Mouse (Mus musculus) heart, adult 11 months (tissue): Measurements from ENCODE around the gene Nrg4.
A peak's percentile ranks its signal among the peaks of the same experiment; 100 is the strongest.

ENCODE experiments used
- DNase-seq: peaks from one replicate; pipeline ENCODE4 v3.0.0; 2022

Nrg4 gene

DNA sequence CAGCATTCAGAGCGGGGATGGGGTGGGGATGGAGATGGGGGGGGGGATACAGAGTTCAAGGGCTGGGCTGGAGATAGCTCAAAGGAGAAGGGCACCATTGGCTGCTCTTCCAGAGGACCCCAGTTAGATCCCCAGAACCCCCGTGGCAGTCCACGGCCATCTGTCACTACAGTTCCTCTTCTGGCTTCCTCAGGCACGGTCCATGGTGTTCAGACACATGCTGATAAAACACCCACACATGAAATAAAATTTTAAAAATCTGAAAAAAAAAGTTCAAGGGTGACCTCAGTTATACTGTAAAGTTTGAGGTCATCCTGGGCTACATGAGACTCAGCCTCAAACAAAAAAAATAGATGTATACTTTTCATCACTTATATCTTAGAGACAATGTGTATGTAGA lies 78.2 kb downstream of the Nrg4 start:
- peak; percentile 89 for DNase-seq

DNA sequence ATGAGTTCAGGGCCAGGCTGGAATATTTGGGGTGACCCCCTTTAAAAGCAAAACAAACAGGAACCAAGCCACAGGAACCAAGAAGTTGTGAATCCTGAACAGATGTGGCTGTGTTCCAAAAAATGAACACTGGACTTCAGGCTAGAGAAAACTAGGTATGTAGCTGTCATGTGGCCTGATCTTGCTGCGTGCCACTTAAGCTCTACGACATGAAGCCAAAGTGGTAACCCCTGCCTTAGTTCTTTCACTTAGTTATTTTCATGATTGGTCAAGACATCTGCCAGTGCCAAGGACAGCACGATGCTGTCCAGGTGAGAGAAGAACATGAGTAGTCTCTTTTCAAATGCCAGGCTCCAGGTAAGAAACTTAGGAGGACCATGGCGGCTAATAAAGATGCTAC lies 79.7 kb downstream of the Nrg4 start:
- DNase-seq: no peak

DNA sequence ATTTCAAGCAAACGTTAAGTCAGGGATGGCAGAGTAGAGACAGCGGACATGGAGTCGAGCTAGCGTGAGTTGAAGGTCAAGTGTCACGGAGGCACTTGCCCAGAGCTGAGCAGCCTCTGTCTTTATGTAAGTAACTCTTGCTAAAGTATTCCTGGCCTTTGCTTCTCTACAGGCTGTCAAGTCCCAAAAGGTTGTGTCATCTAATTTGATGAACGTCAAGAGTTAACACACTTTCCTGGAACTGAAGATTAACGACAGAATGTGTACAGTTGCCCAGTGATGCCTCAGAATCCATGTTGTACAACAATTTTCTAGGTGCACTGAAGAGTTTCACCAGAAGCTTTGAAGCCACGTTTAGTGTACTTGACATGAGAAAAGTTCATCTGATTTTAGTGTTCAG lies 80.2 kb downstream of the Nrg4 start:
- no peak for DNase-seq

DNA sequence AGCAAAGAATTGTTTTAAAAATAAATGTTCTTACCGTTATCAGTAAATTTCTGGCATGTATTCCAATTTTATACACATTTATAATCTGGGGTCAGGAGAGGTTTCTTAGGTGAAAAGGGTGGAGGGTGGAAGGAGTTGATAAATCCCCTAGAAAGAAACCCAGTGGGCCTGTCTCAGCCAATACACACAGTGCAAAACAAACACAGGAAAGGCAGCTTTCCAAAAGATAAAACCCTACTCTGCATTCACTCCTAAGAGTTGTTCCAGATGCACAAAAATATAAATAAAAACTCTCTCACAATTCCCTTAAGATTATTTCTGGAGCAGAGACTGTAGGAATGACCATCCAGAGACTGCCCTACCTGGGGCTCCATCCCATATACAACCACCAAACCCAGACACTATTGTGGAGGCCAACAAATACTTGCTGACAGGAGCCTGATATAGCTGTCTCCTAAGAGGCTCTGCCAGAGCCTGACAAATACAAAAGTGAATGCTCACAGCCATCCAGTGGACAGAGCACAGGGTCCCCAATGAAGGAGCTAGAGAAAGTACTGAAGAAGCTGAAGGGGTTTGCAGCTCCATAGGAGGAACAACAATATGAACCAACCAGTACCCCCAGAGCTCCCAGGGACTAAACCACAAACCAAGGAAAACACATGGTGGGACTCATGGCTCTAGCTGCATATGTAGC lies 81.4 kb downstream of the Nrg4 start:
- peak; percentile 95 for DNase-seq

DNA sequence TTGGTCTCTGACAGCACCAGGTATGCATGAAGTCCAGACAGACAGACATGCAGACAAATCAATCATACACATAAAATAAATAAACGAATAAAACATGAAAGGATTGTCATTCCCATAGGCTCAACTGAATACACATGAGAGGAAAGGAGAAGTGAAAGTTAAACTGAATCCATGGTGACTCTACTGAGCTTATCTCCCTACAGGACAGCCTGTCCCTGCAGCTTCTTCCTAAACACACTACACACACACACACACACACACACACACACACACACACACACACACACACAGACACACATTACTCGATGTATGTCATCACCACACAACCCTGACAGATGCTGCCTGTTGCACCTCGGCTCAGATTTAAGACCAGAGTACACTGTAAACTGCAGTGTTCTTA lies 82.6 kb downstream of the Nrg4 start:
- DNase-seq: peak; percentile 68

DNA sequence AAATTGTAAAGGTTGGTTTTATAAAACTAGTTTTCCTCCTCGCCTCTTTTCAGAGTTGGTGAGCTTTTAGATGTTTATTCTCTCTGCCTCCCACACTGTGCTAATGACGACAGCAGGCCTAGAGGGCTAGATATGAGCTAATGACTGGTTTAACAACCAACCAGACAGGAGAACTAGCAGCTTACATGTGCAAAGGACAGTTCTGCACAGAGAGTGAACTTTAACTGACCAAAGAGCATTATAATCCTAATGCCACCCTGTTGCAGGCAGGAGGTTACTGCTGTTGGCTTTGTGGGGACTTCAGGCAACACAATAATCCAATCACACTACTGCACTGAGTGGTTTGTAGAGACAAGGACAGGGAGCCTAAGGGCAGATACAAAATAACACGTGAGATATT lies 83.4 kb downstream of the Nrg4 start:
- DNase-seq: peak; percentile 61

DNA sequence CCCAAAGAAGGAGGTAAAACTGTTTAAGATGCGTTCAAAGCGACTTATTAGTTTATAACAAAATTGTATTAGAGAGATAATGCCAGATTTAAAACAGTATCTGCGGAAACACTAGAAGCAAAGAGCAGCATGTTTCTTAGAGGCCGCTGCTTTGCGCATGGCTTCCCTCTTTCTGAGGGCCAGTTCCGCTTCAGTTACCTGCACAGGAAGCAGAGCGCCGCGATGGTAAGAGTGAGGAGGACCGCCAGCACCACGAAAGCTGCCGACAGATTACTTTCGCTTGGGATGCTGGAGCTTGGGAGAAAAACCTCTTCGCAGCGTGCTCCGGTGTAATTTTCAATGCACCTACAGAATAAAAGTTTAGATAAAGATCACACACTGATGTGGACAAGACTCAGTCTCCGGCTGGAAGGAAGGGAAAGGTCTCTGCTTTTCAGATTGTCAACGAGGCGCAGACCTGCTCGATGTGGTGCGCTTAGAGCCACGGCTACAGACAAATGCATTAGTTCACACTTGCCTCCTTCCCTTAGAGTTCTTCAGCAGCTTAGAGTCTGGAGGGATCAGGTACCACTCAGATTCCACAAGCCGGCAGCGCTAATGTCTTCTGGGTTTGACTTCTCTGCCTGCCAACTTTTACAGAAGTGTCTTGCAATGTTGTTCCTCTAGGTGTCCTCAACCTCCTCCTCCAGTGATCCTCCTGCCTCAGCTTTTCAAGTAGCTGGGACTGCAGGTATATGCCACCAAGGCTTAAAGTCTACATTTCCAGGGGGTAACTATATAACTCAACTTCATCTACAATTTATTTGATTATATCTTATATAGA lies 84.6 kb downstream of the Nrg4 start:
- peak; percentile 64 for DNase-seq

DNA sequence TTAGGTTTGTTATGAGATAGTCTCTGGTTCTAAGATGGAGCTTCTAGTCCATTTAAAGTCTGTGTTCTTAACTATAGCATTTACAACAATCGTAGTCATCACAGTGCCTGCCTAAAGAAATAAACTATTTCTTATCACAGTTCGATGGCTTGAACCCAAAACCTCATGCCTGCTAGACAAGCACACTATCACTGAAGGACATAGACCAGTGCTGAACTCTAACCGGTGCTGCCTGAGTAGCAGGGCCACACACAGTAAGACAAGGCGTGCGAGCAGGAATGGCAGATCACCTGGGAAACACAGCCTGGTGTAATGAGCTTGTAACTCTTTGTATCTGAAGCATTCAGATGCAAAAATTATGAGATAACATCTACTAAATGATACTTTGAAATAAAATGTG lies 85.8 kb downstream of the Nrg4 start:
- DNase-seq: peak; percentile 70

DNA sequence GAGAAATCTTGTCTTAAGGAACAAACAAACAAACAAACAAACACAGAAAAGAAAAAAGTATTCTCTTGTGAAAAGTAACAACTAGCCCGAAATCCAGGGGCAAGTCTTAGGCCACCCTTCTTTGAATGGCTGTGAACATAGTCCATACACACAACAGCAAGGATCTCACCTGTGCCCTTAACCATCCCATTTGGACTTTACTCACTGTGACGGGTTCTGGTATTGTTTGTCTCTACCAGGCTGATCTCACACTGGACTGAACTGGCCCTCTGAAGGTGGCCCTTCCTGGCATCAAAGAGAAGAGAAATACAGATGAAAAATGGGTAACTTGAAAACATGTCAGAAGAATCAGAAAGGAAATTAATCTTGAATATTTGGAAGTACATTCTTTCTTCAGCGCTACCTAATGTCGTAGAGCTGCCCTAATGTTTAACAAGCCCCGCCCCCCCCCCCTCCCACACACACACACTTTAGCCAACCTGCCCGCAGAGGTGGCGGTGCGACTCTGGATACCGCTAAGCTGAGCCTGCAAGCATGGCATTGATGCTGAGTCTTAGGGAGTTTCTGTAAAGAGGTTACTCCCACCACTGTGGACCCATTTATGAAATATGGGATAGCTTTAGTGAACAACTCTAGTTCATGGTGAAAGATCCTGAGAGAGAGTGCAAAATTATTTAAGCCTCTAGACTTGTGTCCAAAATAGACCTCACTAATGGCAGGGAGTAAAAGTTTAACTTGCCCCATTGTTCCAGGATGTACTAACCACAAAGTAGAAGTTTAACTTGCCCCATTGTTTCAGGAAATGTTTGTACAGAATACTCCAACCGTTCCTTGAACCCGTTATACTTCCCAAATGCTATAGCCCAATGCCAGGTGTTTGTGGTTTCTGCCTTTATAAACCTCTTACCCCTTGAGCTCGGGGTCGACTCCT lies 90.1 kb downstream of the Nrg4 start:
- DNase-seq: peak; percentile 61

DNA sequence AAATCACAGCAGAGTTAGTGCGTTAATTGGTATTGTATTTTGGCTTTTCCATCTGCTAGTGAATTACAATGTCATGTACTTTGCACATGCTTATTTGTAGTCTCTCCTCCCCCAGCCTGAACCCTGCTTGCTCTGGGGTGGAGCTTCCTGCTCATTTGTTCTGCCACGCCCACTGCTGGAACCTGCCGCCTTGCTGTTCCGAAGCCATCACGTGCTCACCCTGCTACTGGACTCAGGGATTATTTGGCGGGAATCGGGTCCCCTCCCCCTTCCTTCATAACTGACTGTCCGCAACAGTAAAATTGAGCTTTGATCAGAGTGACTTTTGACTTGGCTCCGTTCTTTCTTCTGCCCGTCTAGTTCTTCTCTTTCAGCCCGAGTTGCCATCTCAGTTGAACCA lies 93.6 kb downstream of the Nrg4 start:
- DNase-seq: peak; percentile 98

DNA sequence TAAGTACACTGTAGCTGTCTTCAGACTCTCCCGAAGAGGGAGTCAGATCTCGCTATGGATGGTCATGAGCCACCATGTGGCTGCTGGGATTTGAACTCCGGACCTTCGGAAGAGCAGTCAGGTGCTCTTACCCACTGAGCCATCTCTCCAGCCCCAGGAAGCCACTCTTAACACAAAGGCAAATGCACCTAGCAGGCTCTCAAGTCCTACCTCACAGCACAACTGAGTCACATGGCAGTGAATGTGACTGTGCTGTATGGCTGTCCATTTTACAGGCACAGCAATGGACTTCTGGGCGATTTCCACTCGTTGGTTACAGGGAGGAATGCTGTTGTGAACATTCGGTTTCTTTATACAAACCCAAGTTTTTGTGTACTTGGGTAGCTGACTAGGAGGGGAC lies 94.1 kb downstream of the Nrg4 start:
- peak; percentile 79 for DNase-seq

DNA sequence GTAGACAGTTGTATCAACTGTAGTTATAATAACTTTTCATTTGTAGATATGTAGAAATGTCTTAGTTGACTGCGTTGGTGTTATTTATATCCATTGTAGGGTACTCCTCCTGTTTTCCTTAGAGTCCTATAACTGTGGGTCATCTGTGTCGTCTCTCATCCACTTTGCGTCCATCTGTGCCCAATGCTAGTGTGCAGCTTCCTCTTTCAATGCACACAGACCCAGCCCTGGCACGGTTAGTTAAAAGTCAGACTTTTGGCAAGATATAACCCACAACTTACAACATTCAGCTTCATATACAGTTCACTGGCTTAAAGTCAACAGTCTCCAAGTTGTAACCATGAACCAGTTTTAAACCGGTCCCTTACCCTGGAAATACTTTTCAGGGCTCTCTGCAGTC lies 94.5 kb downstream of the Nrg4 start:
- peak; percentile 80 for DNase-seq

DNA sequence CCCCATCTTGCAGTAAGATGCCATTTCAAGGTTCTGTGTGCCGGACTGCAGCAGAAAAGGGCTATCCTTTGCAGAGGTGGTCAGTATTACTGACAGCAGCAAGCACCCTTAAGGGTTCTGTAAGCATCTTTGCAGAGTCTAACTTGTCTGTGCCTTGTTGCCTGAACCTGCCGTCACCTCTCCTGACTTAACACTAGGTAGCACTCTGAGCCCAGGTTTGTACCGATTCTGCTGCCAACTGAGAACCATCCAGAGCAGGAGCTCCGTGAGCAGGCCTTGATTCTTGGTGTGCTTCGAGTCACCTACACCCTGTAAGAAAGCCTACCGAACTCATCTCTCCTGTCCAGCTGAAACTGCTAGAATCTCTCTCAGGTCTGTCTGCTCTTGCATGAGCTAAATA lies 95.1 kb downstream of the Nrg4 start:
- peak; percentile 79 for DNase-seq

DNA sequence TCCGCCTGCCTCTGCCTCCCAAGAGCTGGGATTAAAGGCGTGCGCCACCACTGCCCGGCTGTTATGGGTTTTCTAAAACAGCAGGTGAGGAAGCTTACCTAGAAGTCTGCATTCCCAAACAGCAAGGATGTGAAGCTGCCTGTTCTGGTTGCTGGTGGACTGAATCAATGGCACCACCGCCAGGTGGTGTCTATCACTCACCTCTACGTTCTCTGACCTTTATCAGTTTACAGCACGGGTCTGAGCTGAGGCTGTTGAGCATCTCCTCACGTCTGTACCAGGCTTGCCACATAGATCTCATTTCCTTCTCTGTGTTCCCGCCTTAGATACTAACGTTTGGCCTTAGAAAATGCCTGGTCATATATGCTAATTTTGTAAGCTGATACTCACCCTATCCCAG lies 97.6 kb downstream of the Nrg4 start:
- peak; percentile 85 for DNase-seq

DNA sequence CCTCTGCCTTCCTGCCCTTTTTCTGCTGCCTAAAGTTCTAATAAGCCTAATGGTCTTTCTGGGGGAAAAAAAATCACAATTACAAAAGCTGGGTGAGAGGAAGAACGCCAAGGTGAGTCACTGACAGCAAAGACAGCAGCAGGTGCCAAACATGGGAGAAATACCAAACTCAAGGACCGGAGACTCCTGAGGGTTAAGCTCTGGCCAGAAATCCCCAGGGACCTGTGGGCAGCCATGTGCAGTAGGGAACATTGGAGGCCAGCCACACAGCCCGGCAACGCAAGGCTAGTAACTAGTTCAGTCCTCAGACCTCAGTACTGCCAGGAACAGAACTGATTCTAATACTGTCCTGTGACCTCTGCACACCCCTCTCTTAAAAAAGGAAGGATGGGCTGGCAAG lies 98.5 kb downstream of the Nrg4 start:
- DNase-seq: peak; percentile 87

DNA sequence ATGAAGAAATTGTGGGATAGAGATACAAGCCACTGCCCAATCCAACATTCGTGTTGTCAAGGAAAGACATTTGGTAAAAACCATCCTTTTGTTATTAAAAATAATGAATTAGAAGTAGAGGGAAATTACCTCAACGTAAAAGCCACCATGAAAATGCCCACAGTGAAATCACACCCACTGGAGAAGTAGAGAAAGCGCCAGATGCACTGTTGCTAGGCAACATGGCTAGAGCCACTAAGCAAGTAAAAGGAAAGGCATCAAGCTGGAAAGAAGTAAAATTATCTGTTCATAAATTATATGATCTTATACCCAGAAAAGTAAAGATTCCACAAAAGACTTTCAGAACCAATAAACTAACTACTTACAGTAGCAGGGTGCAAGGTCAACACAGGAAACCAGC lies 100.4 kb downstream of the Nrg4 start:
- peak; percentile 56 for DNase-seq

DNA sequence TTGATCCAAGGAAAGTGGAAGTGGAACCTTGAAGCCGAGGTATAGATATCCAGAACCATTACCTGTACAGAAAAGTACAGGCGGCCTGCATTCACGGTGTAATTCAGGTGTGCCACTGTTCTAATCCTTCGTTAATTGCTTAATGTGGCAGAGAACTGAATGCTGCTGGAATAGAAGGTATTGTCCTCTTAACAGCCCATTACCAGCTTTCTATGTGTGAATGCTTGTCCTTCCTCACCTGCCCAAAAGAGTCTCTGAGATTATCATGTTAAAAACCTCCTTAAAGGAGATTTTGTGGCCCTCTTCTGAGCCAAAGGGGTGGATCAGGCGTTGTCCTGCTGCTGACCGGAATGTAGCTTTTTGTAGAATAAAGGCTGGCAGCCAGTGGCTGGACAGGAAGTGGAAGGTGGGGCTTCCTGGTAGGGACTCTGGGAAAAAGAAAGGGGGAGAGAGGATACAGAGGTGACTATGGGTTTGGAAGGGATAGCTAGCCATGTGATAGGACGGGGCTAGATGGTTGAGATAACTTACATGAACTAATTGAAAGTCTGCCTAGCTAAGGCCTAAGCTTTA lies 101.4 kb downstream of the Nrg4 start:
- peak; percentile 96 for DNase-seq

DNA sequence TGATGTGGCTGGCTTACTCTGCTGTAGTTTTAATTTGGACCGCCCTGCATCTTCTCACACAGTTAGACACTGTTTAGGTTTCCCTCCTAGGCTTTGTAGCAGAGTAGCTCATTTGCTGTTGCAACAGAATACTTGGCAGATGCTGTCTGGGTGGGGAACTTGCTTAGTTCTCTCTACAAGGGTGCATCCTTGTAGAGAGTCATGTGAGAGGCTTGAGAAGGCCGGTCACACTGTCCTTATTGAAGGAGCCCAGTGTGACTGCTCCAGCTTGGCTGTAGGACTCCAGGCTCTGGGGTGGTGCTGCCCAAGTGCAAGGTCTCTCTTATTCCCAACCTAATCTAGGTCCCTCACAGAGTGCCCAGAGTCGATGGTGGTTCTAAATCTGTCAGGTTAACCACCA lies 109.3 kb downstream of the Nrg4 start:
- DNase-seq: peak; percentile 92

DNA sequence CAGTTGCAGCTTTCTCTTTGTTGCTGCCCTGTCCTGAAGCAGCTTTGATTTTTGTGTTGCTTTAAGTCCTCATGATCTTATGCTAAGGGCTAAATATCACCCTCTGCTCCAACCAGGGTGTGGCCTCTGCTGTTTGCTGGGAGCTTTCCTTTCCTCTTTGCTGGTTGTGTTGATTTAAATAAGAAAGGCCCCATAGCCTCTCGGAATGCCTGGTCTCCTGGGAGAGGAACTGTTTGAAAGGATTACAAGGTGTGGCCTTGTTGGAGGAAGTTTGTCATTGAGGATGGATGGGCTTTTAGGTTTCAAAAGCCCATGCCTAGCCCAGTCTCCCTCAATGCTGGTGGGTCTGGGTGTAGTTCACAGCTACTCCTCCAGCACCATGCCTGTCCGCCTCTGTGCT lies 110.6 kb downstream of the Nrg4 start:
- peak; percentile 75 for DNase-seq

DNA sequence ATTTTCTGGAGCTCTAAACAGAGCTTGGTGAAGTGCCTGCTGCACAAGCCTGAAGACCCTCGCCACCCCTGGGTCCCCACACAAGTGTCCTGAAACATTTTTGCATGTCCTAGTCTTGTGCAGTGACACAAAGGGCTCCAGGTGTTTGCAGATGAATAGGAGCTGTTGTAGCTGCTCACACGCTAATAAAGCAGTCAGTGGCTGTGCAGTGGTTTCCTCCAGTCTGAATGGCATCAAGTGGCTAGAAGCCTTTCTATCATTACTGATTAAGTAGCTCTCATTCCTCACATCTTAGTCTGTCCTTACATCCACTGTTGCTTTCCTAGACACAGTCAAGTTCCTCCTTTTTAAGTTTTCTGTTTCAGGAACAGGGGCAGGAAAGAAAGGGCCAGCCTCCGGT lies 111.0 kb downstream of the Nrg4 start:
- DNase-seq: no peak

DNA sequence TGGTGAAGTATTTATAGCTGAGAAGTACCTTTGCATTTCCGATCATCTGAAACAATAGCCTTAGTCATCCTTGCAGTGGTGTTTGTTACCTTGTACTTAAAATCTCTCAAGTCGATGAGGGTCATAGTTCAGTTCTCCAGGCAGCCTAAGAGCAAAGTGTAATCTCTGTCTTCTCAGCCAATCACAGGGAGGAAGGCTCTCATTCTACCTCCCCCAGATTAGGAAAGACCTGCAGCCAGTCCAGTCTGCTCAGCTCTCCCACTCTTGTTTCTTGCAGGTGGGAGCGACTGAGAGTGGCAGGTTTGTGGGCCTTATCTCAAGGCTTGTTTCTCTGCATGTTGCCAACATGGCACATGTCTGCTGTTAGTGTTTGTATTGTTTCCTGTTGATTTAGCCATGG lies 111.6 kb downstream of the Nrg4 start:
- DNase-seq: peak; percentile 50

DNA sequence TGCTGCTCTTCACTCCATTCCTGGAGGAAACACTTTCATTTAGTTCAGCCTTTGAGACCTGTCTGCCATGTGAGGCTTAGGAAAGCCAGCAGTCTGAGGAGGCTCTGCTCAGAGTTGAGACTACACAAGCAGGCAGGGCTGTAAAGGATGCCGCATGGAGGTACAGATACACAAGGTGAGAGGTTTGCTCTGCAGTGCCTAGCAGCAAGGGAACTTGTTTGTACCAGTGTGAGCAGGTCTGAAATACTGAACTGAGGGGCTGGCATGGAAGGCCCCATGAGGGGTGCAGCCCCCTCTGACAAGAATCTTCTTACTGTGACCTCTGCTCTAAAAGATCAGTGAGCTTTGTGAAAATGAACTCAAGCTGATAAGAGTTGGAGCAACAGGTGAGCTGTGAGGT lies 113.2 kb downstream of the Nrg4 start:
- DNase-seq: peak; percentile 74

DNA sequence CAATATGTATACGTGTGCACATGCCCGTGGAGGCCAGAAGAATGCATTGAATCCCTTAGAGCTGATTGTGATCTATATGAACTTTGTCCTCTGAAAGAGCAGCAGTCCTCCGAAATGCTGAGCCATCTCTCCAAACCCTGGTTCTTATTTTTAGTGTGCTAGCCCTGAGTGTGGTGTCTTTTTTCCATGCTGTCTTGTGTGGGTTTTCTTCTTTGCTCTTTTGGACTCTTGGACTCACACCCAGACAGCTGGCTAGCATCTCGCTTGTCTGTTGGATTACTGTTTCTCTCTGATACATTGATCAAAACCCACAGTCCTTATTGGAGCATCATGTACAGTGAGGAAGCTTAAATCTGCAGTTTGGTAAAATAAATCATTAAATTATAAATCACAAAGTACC lies 115.0 kb downstream of the Nrg4 start:
- DNase-seq: no peak
